Mouse (Mus musculus): Measurements from ENCODE around the gene Hspbp1.

Gene Hspbp1

DNA sequence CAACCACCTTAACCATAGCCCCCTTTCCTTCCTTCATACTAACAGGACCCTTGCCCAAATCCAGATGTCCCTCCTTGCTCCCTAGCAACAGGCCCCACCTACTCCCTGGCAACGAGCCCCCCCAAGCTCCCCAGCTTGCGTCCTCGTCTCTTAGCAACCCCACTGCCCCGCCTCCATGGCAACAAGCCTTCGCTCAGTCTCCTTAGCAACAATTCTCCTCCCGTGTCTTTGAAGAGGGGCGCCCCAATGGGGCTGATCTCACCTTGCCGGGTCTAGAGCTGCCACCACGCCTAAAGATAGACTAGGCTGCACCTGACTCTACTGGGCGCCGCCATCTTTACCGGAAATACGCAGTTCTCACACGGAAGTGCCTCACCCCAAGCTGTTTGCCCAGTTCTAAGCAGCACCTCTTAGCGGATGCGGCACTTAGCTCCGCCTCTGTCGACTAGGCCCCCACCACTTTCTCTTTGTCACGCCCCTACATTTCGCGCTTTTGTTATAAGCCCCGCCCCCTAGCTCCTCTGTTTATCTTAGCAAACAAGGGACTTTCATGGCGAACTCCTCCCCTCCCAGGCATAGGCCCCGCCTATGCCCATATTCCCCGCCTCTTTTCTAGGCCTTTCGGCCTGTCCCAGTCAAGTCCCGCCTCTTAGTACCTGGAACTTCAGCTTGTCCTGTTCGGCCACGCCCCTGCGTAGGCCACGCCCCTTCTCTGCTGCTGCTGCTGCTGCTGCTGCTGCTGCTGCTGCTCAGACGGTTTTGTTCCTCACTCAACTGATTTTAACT lies at the start of gene Hspbp1:
TSS of gene Hspbp1 (minus strand) at position 437 of the 786 bp plus-strand sequence.
- DNase-seq (ENCODE audit: low read depth): peak; percentile 99

DNA sequence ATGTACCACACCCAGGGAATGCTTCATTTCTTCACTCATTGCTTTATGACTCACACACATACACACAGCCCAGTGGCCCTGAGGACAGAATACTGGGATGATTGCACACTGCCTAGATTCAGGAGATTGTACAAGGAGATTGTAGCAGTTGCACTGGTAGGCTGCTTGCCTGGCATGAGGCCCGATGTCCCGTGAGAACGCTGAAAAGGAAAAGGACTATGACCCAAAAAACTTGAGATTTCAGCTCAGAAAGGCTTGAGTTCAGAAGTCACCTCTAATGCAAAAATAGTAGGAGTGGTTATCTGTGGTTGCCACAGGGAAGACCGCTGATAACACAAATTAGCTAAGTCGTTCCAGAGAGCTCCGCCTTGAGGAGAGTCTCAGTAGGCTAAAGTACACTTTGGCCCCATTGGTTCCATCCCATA lies 48.1 kb upstream of the Hspbp1 start:
- DNase-seq (ENCODE audit: low read depth): no peak

DNA sequence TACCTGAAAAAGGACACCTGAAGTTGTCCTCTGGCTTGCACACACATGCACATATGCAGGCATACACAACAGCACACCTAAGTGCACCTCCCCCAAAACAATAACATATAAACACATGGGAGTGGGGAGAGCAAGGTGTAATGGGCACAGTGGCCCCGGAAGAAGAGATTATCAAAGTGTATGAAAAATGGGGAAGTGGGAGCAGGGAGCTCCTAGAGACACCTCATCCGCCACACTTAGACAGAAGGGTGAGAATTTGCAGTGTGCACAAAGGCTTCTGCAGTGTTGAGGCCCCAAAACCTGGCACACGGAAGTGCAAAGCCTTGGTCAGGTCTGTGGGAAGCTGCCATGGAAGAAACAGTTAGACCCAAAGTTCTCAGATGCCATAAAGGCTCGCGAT lies 46.2 kb upstream of the Hspbp1 start:
- DNase-seq (ENCODE audit: low read depth): no peak

DNA sequence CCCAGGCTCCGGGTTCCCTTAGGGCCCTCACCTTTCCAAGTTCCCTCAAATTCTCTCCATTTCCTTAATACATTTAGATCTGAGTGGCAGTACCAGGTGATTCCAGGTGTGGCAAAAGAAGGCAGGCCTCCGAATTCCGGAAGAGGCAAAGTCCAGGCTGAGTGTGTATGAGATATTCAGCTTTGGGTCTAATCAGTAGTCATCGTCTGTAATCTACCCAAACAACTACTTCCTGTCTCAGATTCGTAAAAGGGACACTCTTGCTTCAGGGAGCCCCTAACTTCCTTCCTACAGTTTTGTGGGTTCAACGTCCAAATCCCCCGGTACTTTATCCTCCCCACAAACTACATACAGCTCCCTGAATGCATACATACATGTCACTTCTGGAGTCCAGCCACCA lies 40.3 kb upstream of the Hspbp1 start, which contains the start of gene Tmem150b:
TSS of gene Tmem150b (minus strand) at position 81 of the 400 bp plus-strand sequence.
- DNase-seq (ENCODE audit: low read depth): no peak

DNA sequence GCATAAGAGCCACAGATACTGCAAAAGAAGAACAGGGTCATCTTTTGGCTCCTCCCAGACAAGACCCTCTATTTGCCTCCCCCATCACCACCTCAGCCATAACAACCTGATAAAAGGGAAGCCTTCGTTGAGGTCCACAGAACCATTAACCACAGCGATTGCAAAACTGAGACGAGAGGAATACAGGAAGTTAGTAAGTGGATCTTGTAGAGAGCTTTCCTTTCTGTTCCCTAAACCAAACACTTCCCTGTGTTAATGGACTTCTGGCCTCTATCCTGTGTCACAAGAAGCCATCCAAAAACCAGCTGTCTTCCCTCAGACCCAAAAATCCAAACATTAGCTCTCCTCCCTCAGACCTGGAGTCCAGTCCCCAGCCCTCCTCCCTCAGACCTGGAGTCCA lies 39.5 kb upstream of the Hspbp1 start:
- no peak for DNase-seq (ENCODE audit: low read depth)

DNA sequence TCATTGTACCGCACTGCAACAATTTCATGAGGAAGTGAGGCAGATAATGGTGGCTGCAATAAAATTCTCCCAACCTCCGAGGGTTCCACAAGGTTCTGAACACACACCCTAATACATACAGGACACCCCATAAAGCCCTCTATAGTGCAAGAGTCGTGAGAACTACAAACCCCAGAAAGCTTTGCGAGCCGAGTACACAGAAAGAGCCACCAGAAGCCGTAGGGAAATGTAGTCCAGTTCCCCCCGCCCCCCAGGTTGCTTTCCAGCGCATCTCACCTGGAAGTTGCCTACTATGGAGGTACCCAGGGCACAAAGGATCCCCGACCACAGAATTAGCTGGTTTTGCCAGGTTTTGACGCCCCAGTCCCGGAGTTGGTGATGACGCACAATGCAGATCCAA lies 38.6 kb upstream of the Hspbp1 start:
- DNase-seq (ENCODE audit: low read depth): peak; percentile 31

DNA sequence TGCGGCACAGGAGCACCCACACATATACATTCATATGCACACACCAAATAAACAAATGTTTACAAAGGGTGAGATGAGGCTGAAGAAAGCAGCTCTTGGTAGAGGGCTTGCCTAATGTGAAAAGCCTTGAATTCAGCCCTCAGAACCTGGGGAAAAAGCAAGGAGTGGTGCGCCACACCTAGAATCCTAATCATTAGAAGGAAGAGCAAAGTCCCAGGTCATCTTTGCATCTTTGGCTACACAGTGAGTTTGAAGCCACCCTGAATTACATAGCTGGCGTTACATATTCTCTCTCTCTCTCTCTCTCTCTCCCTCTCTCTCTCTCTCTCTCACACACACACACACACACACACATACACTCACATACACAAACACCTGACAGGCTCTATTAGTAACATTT lies 34.4 kb upstream of the Hspbp1 start:
- DNase-seq (ENCODE audit: low read depth): no peak

DNA sequence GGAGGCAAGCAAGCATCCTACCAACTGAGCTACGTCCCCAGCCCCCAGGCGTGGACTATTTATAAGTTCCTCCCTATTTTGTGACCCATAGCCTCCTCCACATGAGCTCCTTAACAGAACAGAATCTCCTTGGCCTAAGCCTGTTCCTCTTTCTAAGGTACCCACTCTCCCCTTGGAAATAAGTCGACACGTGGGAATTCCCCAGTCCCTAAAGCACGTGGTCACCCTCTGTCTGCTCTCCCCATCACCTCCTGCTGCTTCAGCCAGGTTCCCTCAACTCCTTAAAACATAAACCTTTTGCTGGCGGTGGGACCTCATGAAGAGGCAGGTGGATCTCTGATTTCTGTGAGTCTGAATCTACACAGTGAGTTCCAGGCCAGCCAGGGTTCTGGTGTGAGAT lies 32.1 kb upstream of the Hspbp1 start:
- DNase-seq (ENCODE audit: low read depth): no peak

DNA sequence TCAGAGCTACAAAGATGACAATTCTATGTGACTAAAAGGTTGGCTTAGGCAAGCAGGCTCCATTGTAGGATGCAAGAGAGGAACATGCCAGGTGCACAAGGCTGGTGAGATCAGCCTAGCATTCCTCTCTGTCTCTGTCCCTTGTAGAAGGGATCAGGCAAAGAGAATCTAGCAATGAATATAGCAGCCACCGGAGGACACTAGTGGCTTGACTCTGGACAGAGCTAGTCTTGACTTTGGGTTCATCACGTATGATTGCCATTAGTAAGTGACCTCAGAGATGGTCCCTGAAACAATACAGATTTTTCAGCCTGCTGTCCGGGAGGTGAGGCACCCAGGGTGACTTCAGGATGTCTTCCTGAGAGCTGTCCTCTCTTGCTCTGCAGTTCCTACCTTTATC lies 27.7 kb upstream of the Hspbp1 start:
- DNase-seq (ENCODE audit: low read depth): no peak

DNA sequence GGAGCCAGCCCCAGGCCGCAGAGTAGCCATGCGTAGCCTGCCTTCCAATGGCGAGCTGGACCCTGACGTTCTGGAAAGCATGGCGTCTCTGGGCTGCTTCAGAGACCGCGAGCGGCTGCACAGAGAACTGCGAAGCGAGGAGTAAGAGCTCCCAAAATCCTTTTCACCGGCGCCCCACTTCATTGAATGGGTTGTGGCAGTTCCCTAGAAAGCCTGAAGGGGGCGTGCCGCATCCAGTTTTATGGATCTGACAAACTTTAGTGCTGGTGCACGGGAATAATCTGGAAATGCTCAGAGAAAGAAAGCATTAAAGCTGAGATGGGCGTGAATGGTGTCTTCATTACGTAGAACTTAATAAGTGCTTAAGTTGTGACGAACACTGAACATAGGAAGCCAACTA lies 20.2 kb upstream of the Hspbp1 start:
- DNase-seq (ENCODE audit: low read depth): peak; percentile 41

DNA sequence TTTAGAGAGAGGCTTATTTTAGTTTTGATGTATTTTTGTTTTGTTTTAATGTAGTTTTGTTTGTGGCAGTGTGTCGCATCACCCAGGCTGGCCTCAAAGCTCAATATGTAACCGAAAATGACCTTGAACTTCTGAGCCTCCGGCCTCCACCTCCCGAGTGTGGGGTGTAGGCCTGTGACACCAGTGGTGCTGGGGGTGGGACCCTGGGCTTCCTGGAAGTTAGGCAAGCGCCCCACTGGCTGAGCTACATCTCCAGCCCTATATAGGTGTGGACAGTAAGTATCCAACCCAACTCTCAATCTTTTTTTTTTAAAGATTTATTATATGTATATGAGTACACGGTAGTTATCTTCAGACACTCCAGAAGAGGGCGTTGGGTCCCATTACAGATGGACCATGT lies 18.3 kb upstream of the Hspbp1 start:
- no peak for DNase-seq (ENCODE audit: low read depth)

DNA sequence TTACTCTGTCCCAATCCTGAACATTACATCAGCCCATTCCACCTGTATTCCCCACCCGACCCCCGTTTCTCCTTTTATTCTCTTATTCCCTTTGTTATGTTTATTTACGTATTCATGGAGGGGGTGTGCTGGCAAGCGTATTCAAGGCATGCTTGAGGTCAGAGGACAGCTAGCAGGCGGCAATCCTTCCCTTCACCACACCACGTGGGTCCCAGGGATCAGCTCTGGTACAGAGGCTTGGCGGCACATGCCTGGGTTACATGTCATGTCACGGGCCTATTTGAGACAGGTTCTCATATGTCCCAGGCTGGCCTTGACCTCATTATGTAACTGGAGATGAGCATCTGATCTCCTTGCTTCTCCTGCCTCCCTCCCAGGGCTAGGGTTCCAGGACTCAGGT lies 17.5 kb upstream of the Hspbp1 start:
- DNase-seq (ENCODE audit: low read depth): no peak

DNA sequence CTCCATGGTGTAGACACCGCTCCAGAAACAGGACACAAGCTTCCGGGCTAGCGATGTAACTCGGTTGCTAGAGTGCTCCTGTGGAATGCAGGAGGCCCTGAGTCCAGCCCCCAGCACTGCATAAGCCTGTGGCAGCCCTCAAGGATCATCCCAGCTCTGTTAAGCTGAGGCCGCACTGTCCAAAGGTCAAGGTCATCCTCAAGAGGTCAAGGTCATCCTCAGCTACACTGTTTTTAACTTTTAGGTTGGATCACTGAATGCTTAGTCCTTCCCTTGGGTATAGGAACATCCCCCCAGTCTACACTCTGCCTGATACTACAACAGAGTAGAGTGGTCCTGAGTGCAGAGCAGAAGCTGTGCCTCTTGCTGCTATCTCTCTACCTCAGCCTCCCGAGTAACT lies 8.1 kb upstream of the Hspbp1 start:
- DNase-seq (ENCODE audit: low read depth): no peak

DNA sequence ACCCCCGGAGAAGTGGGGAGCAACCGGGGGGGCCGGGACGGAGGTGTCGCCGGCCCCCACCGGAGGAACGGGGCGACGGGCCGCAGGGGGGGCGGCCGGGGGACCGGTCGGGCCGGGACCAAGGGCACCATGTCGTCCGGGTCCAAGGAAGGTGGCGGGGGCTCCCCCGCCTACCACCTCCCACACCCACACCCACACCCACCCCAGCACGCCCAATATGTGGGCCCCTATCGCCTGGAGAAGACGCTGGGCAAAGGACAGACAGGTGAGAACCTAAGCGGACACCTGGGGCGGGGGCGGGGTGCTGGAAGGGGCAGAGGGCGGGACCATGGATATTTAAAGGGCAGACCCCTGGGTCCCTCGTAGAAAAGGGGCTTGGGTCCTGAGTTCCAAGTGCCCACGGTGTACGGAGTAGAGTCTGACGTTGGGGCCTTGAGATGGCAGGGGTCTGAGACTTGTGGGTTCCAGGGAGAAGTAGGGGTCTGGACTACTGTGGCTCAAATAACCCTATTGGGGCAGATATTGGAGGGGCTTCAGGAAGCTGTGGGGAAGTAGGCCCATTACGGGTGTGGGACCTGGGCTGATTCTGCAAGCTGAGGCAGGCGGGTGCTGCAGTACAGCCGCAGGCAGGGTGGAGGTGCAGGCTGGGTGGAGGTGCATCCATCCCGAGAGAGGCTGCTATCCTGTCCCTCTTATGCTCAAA lies 6.2 kb upstream of the Hspbp1 start:
- DNase-seq (ENCODE audit: low read depth): no peak

DNA sequence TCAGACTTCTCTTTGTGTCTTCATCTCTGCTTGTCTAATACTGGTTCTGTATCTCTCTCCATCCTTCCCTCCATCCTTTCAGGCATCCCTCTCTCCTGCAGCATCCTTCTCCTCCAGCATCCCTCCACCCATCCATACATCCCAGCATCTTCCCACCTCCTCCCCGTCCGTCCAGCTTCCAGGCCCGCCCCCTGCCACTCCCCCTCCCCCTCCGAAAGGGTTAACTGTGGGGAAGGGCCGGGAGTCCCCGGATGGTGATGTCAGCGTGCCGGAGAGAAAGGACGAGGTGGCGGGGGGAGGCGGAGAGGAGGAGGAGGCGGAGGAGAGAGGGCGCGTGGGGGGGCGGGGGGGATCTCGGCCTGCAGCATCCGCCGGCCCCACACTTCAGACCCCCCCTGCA lies 5.5 kb upstream of the Hspbp1 start, which contains the start of gene Brsk1:
TSS of gene Brsk1 (plus strand) at position 218 of the 400 bp plus-strand sequence.
- no peak for DNase-seq (ENCODE audit: low read depth)

DNA sequence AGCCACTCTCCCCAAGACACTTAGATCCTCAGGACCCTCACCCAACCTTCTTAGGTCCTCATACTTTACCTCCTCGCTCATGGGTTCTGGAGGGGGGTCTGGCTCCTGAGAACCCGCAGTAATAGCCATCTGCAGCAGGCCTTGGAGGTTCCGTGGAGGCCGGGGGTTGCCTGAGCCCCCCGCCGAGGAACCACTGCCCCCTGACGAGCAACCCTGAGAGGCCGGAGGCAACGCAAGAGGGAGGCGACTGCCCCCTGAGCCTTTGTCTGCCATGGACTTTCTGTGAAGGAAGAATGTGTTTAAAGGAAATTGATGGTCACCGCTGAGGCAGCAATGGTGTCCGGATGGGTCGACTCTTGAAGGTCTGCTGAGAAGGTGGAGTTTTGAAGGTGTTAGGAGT lies 665 bp downstream of the Hspbp1 start:
- DNase-seq (ENCODE audit: low read depth): no peak

DNA sequence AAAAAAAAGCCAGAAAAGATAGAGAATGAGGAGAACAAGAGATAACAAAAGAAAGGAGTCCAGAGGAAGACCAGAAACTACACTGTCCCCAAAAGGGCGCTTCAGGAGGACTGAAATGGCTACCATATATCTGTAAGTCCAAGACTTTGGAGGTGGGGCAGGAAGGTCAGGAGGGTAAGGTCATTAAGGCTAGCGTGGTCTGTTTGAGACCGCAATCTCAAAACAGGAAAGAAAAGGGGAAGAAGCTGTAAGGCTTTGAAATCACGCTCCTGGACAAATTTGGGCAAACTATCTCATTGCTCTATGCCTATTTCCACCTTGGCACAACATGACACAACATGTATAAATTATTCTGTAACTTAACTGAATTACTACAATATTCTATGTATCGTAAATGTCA lies 1.6 kb downstream of the Hspbp1 start:
- DNase-seq (ENCODE audit: low read depth): no peak

DNA sequence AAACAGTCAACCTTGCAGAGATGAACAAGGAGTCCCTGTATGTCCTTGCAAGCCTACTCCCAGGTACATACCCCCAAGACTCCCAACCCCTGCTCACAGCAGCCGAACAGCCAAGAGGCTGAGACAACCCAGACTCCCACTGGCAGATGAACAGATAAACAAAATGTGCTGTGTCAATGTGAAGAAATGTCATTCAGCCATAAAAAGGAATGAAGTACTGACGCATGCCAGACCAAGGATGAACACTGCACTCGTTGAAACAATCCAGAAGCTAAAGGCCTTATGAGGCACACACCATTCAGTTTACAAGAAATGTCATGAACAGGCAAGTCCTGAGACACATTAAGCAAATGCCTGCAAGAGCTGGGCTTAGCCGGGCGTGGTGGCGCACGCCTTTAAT lies 9.7 kb downstream of the Hspbp1 start:
- no peak for DNase-seq (ENCODE audit: low read depth)

DNA sequence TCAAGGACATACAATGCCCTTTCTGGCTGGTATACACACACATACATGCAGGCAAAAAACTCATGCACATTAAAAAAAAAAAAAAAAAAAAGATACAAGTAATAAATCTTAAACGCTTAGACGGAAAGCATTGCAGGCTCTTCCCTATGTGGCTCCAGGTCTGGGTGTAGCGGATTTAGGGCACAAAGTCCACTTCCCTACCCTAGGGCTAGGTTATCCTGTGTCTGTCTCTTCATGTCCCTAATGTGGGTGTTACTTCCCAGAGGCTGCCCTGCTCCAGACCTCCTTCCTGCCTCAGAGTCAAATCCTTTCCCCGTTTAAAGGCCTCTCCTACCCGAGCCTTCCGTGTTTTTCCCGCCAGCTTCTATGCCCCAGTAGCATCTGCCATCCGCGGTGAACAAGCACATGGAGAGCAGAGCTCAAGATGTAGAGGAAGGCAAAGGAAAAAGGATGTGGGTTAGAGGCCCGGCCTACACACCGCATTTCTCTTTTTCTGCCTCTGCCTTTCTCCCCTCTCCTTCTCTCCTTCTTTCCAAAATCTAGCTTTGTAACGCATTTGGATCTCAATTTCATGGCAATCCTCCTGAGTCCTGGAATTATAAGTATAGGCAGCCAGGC lies 10.6 kb downstream of the Hspbp1 start:
- peak; percentile 60 for DNase-seq (ENCODE audit: low read depth)

DNA sequence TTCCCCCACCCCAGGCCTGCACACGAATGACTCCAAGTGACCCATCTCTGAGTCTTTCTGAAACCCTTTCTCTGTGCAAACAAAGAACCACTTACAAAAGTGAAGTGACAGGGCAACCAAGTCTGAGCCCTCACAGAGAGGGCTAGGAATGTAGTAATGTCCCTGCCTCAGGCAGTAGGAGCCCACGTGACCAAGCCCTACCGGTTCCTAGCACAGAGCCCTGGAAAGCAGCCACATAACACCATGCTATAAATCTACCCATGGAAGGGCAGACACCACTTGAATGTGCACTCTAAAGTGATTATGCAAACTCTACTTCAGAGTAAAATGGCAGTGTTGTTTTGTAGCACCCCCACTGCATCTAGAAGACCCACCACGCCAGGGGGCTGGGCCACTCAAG lies 12.9 kb downstream of the Hspbp1 start:
- DNase-seq (ENCODE audit: low read depth): no peak

DNA sequence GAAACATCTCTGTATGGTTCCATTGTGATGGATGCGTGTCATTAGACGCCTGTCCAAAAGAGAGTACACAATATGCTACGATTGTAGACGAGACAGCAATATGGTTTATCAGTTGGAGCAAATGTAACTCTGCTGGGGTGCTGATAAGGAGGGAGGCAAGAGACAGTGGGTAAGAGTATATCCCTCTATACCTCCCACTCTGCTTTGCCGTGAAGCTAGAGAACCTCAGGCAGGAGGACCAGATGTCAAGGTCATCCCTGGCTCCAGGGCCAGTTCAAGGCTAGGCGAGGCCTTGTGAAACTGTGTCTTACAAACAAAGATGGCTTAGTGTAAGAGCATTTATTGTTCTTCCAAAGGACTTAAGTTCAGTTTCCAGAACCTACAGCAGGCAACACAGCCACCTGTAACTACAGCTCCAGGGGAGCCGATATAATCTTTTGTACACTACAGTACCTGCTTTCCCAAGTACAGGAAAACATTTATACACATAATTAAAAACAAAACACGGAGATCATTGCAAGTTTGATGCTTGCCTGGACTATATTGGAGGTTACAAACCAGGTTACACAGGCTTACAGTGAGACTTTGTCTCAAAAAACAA lies 14.1 kb downstream of the Hspbp1 start:
- DNase-seq (ENCODE audit: low read depth): no peak

DNA sequence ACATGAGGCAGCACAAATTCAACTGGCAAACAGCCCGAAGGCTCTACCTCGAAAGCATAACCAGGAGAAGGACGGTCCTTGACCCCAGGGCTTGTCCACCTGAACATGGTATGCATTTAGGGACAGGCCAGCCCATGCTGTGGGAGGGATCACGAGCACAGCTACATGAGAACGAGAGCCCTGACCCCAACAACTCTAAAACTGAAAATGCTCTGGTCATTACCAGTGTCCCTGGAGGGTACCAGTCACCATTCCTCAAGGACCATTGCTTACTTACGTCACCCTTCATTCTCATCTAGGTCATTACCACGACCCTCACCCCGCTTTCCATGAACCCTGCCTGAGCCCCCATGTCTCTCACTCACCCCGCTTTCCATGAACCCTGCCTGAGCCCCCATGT lies 15.7 kb downstream of the Hspbp1 start:
- no peak for DNase-seq (ENCODE audit: low read depth)

DNA sequence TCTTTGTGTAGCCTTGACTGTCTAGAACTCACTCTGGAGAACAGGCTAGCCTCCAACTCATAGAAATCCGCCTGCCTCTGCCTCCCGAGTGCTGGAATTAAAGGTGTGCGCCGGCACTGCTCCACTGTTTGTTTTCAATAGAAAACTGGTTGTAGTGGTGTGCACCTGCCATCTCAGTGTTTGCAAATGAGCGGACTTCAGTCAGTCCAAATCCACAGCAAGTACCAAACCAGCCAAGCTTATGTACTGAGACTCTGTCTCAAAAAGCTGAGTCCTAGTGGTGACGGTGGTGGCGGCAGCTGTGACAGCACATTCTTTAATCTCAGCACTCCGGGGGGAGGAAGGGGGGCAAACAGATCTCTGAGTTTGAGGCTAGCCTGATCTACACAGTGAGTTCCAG lies 16.4 kb downstream of the Hspbp1 start:
- no peak for DNase-seq (ENCODE audit: low read depth)
